Mouse (Mus musculus) retina, adult 2 months (tissue): ENCODE results near the gene Exoc4.

Experiments used
- DNase-seq: peaks from one replicate; pipeline ENCODE4 v3.0.0-alpha.2; 2012; ENCODE audit warnings: low read depth, low spot score

The Exoc4 gene

DNA sequence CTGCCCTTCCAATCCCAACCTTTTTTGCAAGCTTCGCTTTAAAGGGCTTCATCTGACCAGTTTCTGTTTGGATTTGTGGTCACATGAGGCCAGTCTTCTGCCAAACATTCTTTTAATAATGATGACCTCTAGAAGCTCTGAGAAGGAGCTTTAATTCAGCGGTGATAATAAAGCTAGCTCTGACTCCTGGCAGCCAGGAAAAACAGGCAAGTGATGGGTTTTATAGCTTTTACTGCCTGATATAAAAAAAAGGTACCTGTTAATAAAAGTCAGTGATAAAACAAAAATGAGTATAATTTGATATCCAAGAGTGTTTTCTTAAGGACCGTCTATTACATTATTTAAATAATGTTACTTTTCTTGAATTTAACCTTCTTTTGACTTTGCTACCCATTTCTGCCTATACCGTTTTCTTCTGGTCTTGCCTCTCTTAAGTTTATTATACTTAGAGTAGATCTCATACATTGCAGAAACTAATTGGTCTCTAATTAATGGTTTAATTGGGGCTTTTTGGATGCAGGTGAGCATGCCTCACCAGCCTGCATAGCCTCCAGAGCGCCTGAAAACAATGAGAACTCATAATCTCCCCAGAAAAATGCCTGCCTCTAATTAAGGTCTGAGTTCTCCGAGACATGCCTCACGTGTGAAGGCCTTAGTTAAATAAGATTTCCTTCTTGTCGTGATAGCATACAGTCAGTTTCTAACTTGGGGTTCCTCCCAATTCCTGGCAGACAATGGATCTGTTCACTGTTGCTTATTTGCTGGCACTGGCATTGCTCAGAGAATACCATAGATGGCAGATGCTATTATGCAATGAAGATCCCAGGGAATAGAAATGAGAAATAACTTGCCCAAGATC is 681.4 kb downstream of the Exoc4 start:
- no peak for DNase-seq

DNA sequence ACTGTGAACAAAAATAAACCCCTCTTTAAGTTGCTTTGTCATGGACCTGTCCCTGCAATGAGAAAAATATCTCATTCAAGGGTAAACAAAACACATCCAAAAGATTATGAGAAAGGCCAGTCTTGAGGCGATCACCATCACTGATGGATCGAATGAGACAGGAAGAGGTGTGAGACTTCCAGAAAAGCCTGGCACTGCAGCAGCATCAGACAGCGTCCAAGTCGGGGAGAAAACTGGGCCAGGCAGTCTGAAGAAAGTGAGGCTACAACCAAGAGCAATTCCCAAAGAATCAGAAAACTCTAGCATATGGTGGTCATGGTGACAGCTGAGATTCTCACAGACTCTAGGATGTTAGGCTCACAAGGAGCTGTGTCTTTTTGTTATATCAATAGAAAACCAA is 689.0 kb downstream of the Exoc4 start:
- no peak for DNase-seq

DNA sequence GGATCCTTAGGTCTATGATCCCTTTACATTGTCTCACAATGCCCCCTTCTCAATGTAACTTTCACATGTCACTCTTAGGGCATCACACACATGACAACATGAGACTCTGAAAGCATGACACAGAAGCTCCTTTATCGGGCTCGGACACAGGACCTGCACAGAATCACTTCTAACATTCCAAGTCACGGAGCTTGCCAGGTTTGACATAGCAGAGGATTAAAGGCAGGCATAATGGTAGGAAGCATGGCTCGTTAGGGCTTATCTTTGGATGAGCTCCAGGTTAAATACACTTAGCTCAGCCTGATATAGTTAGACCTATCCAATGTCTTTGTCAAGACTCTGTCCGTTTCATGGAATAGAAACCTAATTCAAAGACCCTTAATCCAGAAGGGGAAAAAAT is 690.3 kb downstream of the Exoc4 start:
- DNase-seq = no peak

DNA sequence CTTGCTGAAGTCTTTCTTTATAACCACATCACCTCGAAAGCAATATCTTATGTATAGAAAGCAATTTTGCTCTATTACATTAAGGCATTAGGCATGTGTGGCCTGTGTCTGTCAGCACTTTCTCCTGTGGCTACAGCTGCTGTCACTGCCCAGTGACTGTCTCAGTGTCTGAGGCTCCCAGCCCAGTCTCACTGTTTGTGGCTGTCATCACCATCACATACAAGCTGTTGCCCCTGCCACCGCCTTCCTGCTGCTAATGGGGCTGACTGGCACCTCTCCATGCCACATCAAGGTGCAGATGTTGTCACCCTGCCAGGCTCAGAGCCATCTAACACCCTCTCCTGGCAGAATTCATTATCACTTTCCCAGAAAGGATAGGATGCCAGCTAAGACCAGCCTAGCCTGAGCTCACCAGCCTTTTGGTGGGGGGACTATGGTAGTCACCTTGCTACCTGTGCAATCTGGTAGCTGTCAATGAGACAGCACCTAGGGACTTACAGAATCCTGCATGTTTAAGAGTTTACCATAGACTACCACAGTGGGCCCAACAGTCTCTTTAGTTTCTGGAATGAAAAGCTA is 698.1 kb downstream of the Exoc4 start:
- DNase-seq = no peak

DNA sequence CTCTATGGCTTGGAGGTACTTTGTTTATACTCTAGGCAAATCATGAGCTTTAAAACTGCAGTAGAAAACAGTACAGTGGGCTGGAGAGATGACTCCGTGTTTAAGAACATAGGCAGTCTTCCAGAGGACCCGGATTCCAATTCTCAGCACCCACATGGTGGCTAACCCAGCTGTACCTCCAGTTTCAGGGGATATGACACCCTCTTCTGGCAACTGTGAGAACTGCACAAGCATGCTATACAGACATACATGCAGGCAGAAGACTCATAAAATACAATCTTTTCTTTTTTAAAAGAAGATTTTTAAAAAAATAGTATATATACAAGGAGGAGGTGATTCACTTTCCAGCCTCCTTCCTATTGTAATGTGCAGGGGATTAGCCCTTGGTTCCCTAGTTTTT is 701.2 kb downstream of the Exoc4 start:
- no peak for DNase-seq

DNA sequence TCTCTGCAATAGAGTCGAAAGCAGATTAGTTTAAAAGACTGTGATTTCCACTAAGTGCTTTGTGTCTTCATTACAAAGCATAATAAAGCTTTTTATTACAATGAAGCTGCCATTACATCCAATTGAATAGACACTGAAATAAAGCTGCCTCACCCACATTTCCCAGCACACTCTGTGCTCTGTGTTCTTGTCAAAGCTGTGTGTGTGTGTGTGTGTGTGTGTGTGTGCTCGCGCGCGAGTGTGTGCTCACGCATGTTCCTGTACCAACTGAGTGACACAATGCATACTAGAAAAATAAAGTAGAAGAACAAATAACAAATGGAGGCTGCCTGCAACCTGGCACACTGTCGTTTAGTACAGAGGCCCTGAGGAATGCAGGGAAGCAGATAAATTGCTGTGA is 706.6 kb downstream of the Exoc4 start:
- DNase-seq = no peak

DNA sequence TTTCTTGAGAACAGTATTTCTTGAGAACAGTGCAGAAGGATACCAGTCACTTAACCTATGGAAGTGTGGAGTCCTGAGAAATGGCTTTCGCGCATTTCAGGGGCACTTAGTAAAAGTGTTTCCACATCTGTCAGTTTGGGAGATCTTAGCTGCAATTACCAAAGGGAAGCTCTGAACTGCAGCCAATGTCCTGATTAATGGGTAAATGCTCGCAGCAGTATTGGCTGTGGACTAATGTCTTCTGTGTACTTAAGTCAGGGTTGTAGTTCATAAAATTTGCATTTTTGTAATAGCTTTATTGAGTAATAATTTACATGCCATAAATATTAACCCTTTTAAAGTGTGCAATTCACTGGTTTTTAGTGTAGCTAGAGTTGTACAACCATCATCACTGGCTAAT is 709.4 kb downstream of the Exoc4 start:
- no peak for DNase-seq

DNA sequence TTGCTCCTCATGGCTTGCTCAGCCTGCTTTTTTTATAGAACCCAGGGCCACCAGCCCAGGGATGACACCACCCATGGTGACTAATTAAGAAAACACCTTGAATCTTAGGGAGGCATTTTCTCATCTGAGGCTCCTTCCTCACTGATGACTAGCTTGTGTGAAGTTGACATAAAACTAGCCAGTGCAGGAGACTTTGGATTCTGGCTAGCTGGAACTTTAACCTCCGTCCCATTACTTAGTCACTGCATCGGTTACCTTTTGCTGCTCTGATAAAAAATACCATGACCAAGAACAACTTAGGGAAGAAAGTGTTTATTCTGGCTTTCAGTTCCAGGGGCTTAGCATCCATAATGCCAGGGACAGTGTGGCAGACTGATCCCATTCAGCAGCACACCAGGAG is 711.9 kb downstream of the Exoc4 start:
- DNase-seq = no peak

DNA sequence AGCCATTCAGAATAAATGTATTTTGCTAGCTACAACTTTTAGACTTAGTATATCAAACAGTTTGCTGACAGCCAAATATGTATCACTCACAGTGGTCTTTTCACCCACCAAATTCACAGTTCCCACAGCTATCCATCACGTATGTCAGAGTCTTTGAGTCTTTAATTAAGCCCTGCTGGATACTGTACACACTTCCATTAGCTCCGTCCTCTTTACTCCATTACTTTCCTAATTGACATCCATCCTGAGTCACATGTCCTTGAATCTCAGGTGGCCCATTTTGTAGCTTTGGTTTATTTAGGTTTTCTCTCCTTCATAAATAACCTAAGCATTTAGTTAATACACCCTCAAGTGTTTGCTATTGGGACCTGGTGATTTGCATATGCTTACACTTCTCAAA is 714.2 kb downstream of the Exoc4 start:
- no peak for DNase-seq

DNA sequence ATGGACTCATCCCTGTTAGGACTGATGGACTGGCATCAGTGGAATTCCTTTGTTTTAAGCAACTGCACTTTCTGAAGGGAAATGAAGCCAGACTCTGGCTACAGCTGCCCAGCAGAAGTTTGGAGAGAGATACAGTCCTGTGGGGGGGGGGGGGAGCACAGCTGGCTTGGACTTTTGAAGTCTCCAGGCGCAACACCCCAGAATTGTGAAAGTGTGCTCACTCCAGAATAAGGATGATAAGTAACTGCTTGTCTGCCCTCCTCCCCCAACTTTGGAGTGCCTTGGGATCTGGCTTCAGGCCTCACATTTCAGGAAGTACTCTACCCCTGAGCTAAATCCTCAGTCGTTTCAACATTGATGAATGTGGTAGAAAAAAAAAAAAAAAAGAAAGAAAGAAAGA is 716.7 kb downstream of the Exoc4 start:
- DNase-seq = no peak

DNA sequence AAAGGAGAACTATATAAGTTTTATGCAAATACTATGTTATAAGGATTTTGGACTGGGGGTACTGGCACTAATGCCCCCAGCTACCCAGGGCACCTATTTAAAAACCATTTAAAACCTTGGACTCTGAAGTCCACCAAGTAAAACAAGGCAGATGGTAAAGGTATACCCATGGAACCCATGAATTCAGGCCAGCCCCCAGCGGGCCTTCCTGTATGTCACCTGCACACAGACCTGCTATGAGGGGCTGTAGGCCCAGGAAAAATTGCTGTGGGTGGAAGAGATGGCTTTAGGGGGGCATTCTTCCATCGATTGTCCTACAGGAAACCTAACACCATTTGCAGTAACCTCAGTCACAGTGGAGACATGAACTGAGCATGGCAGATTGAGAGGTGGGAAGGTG is 719.9 kb downstream of the Exoc4 start:
- no peak for DNase-seq

DNA sequence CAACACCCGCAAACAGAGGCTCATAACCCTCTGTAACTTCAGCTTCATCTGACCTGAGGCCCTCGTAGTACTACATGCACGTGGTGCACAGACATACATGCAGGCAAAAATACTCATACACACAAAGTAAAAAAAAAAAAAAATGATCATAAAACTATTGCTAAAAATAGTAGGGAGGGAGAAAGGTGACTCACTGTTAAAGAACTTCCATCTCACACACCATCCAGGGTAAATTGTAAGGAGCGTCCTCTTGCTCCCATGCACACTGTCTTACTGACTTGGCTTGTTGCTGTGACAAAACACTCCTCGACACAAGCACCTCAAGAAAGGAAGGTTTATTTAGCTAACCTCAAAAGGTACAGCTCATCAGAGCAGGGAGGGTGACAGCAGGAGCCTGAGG is 723.9 kb downstream of the Exoc4 start:
- no peak for DNase-seq

DNA sequence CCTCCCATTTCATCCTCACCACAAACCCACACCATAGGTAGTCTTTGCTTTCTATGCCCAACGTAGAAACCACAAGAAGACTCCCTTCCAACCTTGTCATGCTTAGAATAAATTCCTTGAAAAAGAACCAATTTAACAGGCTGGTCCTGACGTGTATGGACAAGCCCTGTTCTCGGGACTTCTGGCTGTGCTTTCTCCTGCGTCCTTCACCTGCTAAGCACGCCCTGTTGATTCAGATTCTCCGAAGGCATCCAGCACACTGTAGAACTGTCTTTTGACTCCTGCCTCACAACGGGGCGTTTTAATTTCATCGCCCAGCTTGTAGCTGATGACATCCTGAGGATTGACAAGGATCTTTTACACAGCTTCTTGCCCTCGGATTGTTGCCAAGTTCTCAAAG is 727.7 kb downstream of the Exoc4 start:
- no peak for DNase-seq

DNA sequence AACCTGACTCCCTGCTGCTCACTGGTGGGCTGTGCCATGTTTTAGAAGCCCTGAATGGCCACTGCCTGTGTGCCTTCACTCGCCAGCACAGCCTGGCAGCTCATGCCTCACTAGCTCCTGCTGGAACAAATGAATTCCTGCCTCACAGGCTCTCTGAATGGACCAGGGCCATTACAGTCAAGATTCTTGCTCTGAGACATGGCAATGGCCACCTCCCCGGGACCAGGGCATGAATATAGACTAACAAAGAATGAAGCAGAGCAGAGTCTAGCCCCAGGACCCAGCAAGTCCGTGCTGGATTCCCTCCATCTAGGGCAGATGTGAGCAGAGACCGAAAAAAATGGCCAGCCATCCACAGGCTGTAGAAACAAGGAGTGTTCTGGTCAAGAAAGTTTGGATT is 728.6 kb downstream of the Exoc4 start:
- DNase-seq = no peak

DNA sequence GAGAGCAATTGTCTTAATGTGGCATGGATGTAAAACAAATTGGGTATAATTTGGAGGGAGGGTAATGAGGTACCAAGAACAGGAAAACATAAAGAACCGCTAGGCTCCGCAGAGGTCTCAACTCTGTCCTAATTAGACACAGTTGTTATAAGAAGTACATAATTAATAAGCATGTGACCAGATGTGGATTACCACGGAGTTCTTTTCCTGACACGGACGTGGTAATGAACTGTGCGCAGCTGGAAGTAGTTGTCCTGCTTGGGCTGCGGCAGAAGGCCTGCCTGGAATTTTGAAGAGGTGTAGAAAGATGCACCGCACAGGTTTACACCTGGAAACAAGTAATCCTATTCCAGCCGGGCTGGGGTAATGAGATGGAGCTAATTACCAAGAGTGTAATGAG is 729.0 kb downstream of the Exoc4 start:
- DNase-seq = no peak

DNA sequence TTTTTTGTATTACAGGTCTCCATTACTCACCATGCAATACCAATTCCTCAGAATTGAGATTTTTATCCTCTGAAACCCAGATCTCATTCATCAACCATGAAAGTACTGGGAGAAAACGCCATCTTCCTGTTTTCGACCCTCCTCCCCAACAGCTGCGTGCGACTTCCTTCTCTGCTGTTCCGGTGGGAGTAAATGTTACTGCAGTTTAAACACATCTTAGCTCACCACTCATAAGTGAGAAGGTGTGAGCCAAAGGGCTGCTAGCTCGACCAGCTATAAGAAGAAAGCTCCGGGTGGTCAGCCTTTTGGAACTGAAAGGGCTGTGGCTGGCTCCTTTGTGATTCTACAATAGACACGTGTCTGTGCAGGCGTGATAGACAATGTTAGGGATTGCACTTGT is 733.8 kb downstream of the Exoc4 start:
- DNase-seq = no peak

DNA sequence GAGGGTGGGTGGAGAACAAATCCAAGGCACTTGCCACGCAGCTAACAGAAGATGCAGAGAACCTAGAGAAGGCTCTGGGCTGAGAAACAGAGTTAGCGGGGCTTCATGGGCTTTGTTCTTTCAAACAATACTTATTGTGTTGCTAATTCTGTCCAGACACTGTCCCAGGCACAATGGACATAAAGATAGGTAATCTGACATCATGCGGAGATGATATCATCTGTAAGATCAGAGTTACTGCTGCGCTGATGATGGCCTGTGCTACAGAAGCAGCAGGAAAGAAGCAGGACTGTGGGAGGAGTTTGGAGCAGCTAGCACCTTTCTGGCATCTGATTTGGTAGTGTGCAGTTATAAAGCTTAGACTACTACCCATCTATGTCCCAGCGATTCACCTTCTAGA is 738.2 kb downstream of the Exoc4 start:
- no peak for DNase-seq

DNA sequence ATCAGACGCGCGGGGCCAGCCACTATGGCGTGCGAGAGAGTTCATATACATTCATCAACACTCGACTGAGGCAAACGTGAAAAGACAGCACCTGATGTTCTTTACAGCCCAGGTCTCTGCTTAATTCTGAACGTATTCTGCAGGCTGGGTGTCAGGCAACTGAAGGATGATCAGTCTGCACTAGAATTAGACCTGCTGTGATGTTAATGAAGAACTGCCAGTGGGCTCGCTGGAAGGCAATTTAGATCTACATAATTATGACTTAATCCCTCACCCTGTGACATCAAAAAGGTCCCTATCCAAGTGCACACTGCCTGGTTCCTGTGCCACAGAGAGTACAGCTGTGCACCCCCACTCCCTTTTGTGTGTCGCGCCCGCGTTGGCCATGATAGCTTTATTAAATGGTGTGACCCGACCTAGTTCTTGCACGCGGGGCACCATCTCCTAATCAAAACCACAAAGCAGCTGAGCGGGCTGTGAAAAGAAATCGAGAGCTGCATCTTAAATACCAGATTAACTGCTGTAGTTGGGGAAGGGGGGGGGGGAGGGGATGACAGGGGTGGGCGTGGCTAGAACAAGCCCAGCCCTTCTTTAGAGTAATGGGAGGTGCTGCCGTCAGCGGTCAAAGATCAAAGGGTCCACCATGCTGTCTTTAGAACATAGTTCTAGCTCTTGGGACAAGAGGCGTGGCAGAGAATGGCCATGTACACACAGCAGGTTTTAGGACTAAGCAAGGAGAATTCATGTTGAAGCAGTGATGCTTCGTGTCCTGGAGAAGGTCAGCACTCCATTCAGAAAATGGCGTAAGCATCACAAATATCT is 743.5 kb downstream of the Exoc4 start:
- no peak for DNase-seq

DNA sequence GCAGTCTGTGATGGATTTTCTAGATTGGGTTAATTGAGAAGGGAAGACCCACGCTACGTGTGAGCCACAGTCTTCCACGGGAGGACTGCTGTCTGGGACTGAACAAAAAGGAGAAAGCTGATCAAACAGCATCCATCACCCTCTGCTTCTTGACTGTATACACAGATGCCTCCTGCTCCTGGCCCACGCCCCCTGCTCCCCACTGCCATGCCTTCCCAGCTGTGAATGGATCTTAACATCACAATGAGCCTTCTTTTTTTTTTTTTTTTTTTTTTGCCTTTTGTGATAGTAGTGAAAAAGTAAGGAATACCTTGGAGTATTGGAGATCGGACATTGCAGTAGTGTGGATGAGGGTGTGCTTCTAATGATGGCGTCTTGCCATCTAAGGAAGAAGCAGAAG is 745.0 kb downstream of the Exoc4 start:
- no peak for DNase-seq

DNA sequence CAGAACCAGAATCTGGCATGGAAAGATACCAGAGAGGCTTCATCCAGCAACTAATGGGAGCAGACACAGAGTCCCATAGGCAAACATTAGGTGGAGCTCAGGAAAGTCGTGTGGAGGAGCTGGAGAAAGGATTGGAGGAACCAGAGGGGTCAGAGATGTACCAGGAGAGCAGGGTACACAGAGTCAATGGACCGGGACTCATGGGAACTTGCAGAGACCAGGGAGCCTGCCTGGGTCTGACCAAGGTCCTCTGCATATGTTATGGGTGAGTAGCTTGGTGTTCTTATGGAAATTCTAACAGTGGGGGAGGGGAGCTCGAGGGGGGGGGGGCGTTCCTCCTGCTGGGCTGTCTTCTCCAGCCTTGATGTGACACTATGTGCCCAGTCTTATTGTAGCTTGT is 749.7 kb downstream of the Exoc4 start:
- DNase-seq = no peak

DNA sequence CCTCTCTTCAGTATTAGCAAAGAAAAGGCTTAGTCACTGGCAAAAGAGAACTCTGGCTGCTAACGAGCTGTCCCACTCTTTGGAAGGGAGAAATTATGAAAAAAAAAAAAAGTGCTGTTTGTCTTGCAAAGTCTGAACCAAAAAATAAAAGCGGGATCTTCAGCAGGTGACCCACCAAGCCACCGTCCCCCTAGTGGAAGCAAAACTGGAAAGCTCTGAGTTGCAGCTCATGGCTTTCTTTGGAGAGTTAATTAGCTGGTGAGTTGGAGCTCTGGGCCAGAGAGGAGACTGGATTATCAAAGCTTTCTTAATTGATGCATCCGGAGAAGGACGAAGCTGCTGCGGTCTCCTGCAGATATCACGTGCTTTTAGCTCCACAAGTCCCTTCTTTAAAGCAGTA is 750.6 kb downstream of the Exoc4 start:
- no peak for DNase-seq

DNA sequence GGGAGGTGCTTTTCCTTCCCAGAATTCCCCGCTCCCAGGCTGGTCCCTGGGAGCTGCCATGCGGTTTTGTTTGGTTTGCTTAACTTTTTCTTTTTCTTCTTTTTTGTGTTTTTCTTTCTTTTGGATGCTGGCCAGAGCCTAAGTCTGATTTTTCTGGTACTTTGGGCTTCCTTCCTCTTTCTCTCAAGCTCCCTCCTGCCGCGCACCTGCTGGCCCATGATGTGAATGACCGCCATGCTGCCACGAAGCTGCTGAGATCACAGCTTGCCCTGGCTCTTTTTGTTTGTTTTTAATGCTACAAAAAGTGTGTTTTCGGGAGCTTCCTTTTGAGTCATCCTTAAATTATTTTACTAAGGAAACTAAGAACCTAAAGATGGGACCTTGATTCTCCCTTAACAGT is 751.8 kb downstream of the Exoc4 start:
- no peak for DNase-seq

DNA sequence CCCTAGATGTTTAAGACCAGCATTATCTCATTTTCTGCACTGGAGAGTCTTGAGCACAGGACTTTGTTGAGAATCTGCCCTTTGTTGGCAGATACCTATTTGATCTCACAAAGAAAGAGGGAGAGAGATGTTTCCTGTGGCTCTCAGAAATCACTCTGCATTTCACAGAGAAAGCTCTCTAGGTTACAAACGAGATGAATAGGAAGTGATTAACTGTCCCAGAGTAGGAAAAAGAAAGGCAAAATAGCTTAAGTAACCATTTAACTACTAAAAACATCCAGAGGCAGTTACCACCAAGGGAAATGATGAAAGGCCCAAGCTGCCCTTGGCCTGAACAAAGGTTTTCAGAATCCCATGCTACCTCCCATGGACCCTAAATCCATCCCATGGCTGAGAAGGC is 754.1 kb downstream of the Exoc4 start:
- no peak for DNase-seq
